Mouse (Mus musculus) embryonic fibroblast, embryonic 13.5 days (primary cell): Measurements from ENCODE around the gene Sufu.

ENCODE experiments used
- CTCF ChIP-seq: IDR thresholded peaks from 2 replicates; pipeline ENCODE4 v1.5.1; 2011; ENCODE audit warnings: mild to moderate bottlenecking, control low read depth, low read length, moderate library complexity, borderline replicate concordance; ENCODE audit not compliant: insufficient read depth
- POLR2A ChIP-seq: IDR thresholded peaks from 2 replicates; pipeline ENCODE4 v1.6.1; 2011; ENCODE audit warnings: low read depth, mild to moderate bottlenecking, control low read depth, low read length, moderate library complexity

- no peak for TF ChIP-seq POLR2A
- no peak for TF ChIP-seq CTCF
These were observed 125.0 kb downstream of the Sufu start for GRCm38 (mm10) chr19:46521698-46522097.
